Mouse (Mus musculus) neural tube, embryonic 13.5 days (tissue): ENCODE results near the gene Ugt2a3. TPM values are rescaled to one million over a fixed set of nuclear protein-coding genes. Genes with fewer than 3 reads are reported as not detected.
"Not testable (repeated sequence)": the region's sequence is repeated elsewhere in the genome, so short reads cannot be mapped to it uniquely, and the experiment has no call there.

Source experiments
- ATAC-seq: fragments of 200-750 bp; cut with Nextera tagmentation; 2 replicates; pipeline ENCODE4 v1.8.0; 2017; ENCODE audit warnings: low read depth, mild to moderate bottlenecking, moderate TSS enrichment, moderate library complexity
- H3K27ac ChIP-seq: fragments of 300-500 bp; sonication (generic); replicated peaks from 2 replicates; pipeline ENCODE4 v1.5.1; 2015; ENCODE audit warnings: moderate library complexity, mild to moderate bottlenecking, inconsistent platforms
- H3K27me3 ChIP-seq: fragments of 300-500 bp; sonication (generic); 2 replicates; pipeline ENCODE4 v1.6.1; 2015; ENCODE audit warnings: mild to moderate bottlenecking, inconsistent platforms
- H3K36me3 ChIP-seq: fragments of 300-500 bp; sonication (generic); 2 replicates; pipeline ENCODE4 v1.6.1; 2015; ENCODE audit warnings: mild to moderate bottlenecking, inconsistent platforms
- H3K4me1 ChIP-seq: fragments of 300-500 bp; sonication (generic); replicated peaks from 2 replicates; pipeline ENCODE4 v1.6.1; 2015; ENCODE audit warnings: inconsistent platforms
- H3K4me2 ChIP-seq: fragments of 300-500 bp; sonication (generic); 2 replicates; pipeline ENCODE4 v1.6.1; 2015; ENCODE audit warnings: inconsistent platforms, mild to moderate bottlenecking, moderate library complexity
- H3K4me3 ChIP-seq: fragments of 300-500 bp; sonication (generic); 2 replicates; pipeline ENCODE4 v1.5.1; 2015; ENCODE audit warnings: mild to moderate bottlenecking, inconsistent platforms
- H3K9ac ChIP-seq: fragments of 300-500 bp; sonication (generic); 2 replicates; pipeline ENCODE4 v1.6.1; 2015; ENCODE audit warnings: moderate library complexity, mild to moderate bottlenecking, inconsistent platforms
- H3K9me3 ChIP-seq: fragments of 300-500 bp; sonication (generic); 2 replicates; pipeline ENCODE4 v1.6.1; 2016; ENCODE audit warnings: inconsistent platforms
- WGBS: fragments of 180-500 bp; shearing (Covaris S2); methylation state at CpG from one replicate; pipeline ENCODE4 v1.1.7; 2015; 5-methylcytosine and 5-hydroxymethylcytosine counted together
- polyA plus RNA-seq: library from polyadenylated mRNA; unstranded; fragments of >200 nt; fragmentation: Nextera tagmentation; extraction: Ambion mirVana; gene quantifications from 2 replicates; pipeline ENCODE4 v1.2.1, GENCODE M21; 2015

Gene Ugt2a3
- polyA plus RNA-seq: not detected in 2 replicates

GRCm38 (mm10) chr5:87336961-87337697 lies at the start of gene Ugt2a3:
TSS of gene Ugt2a3 (minus strand) at chr5:87337195.
- no peaks in the 10 kb centered on the region for H3K9me3 ChIP-seq
- H3K4me1 ChIP-seq: no peaks in the 10 kb centered on the region
- no peak for ATAC-seq
- H3K4me3 ChIP-seq: no peak within 1 kb of the TSS
- H3K4me2 ChIP-seq: no peak within 1 kb of the TSS
- no peak within 1 kb of the TSS for H3K9ac ChIP-seq
- 81% methylated on average over 11 of the region's 11 CpGs for WGBS
- no peak within 1 kb of the TSS for H3K27ac ChIP-seq
- no peaks in the 10 kb centered on the region for H3K27me3 ChIP-seq
- no peaks in the 10 kb centered on the region for H3K36me3 ChIP-seq

- H3K9me3 ChIP-seq: no peaks in the 10 kb centered on the region
- H3K36me3 ChIP-seq: no peaks in the 10 kb centered on the region
- H3K27me3 ChIP-seq: no peaks in the 10 kb centered on the region
- ATAC-seq: no peak
- no peak overlapping the region for H3K4me2 ChIP-seq
- no peak overlapping the region for H3K9ac ChIP-seq
- no peaks in the 10 kb centered on the region for H3K4me1 ChIP-seq
- WGBS: 76% methylated on average over 2 of the region's 2 CpGs
- no peak overlapping the region for H3K27ac ChIP-seq
- no peak overlapping the region for H3K4me3 ChIP-seq
Measured at GRCm38 (mm10) chr5:87380234-87380633, 43.2 kb upstream of the Ugt2a3 start.

GRCm38 (mm10) chr5:87379825-87380224 lies 42.8 kb upstream of the Ugt2a3 start:
- Histone ChIP-seq H3K9me3 (no peaks in the 10 kb centered on the region), H3K36me3 (no peaks in the 10 kb centered on the region), H3K9ac (no peak overlapping the region), H3K27ac (no peak overlapping the region), H3K27me3 (no peaks in the 10 kb centered on the region), H3K4me1 (no peaks in the 10 kb centered on the region), H3K4me3 (no peak overlapping the region), H3K4me2 (no peak overlapping the region)
- no peak for ATAC-seq

- Histone ChIP-seq H3K36me3 (no peaks in the 10 kb centered on the region), H3K4me2 (no peak overlapping the region), H3K9me3 (no peaks in the 10 kb centered on the region), H3K4me3 (no peak overlapping the region), H3K4me1 (no peaks in the 10 kb centered on the region), H3K27ac (no peak overlapping the region), H3K9ac (no peak overlapping the region), H3K27me3 (no peaks in the 10 kb centered on the region)
- no peak for ATAC-seq
- 90% methylated on average over 3 of the region's 3 CpGs for WGBS
Measured at GRCm38 (mm10) chr5:87375874-87376383, 38.9 kb upstream of the Ugt2a3 start.

- no peaks in the 10 kb centered on the region for H3K9me3 ChIP-seq
- no peaks in the 10 kb centered on the region for H3K27me3 ChIP-seq
- H3K4me3 ChIP-seq: no peak overlapping the region
- no peak for ATAC-seq
- no peak overlapping the region for H3K27ac ChIP-seq
- H3K36me3 ChIP-seq: no peaks in the 10 kb centered on the region
- H3K4me2 ChIP-seq: no peak overlapping the region
- no peaks in the 10 kb centered on the region for H3K4me1 ChIP-seq
- no peak overlapping the region for H3K9ac ChIP-seq
- WGBS: 86% methylated on average over 1 of the region's 1 CpGs
Measured at GRCm38 (mm10) chr5:87373502-87373863, 36.5 kb upstream of the Ugt2a3 start.

GRCm38 (mm10) chr5:87372788-87373501 lies 36.0 kb upstream of the Ugt2a3 start:
- H3K4me3 ChIP-seq, ATAC-seq, H3K4me2 ChIP-seq, H3K36me3 ChIP-seq, H3K27me3 ChIP-seq, H3K27ac ChIP-seq, H3K9ac ChIP-seq, H3K4me1 ChIP-seq, H3K9me3 ChIP-seq: not testable (repeated sequence)
- 70% methylated on average over 4 of the region's 4 CpGs for WGBS

GRCm38 (mm10) chr5:87350350-87350749 lies 13.4 kb upstream of the Ugt2a3 start:
- no peak overlapping the region for H3K27ac ChIP-seq
- 17% methylated on average over 1 of the region's 1 CpGs for WGBS
- ATAC-seq: no peak
- H3K4me1 ChIP-seq: no peaks in the 10 kb centered on the region
- H3K36me3 ChIP-seq: no peaks in the 10 kb centered on the region
- H3K4me2 ChIP-seq: no peak overlapping the region
- no peak overlapping the region for H3K4me3 ChIP-seq
- no peak overlapping the region for H3K9ac ChIP-seq
- H3K27me3 ChIP-seq: no peaks in the 10 kb centered on the region
- no peaks in the 10 kb centered on the region for H3K9me3 ChIP-seq

GRCm38 (mm10) chr5:87349150-87349549 lies 12.2 kb upstream of the Ugt2a3 start:
- not testable (repeated sequence) for H3K27ac ChIP-seq, H3K9me3 ChIP-seq, H3K4me2 ChIP-seq, H3K27me3 ChIP-seq, ATAC-seq, H3K4me3 ChIP-seq, H3K9ac ChIP-seq, H3K36me3 ChIP-seq, H3K4me1 ChIP-seq
- WGBS: 91% methylated on average over 1 of the region's 1 CpGs

- not testable (repeated sequence) for H3K4me3 ChIP-seq, H3K4me1 ChIP-seq, H3K4me2 ChIP-seq, H3K9me3 ChIP-seq, H3K9ac ChIP-seq, H3K36me3 ChIP-seq, H3K27ac ChIP-seq, H3K27me3 ChIP-seq, ATAC-seq
- WGBS: 81% methylated on average over 2 of the region's 2 CpGs
Measured at GRCm38 (mm10) chr5:87347479-87348078, 10.6 kb upstream of the Ugt2a3 start.

GRCm38 (mm10) chr5:87340461-87340860 lies 3.5 kb upstream of the Ugt2a3 start:
- Histone ChIP-seq H3K27me3 (no peaks in the 10 kb centered on the region), H3K36me3 (no peaks in the 10 kb centered on the region), H3K27ac (no peak overlapping the region), H3K9ac (no peak overlapping the region), H3K4me3 (no peak overlapping the region), H3K4me1 (no peaks in the 10 kb centered on the region), H3K4me2 (no peak overlapping the region), H3K9me3 (no peaks in the 10 kb centered on the region)
- 92% methylated on average over 5 of the region's 5 CpGs for WGBS
- ATAC-seq: no peak

- Histone ChIP-seq H3K4me1 (no peaks in the 10 kb centered on the region), H3K9ac (no peak overlapping the region), H3K9me3 (no peaks in the 10 kb centered on the region), H3K4me3 (no peak overlapping the region), H3K4me2 (no peak overlapping the region), H3K36me3 (no peaks in the 10 kb centered on the region), H3K27ac (no peak overlapping the region), H3K27me3 (no peaks in the 10 kb centered on the region)
- 82% methylated on average over 1 of the region's 1 CpGs for WGBS
- ATAC-seq: no peak
Measured at GRCm38 (mm10) chr5:87335199-87335598, 1.8 kb downstream of the Ugt2a3 start.

- Histone ChIP-seq H3K9me3 (no peaks in the 10 kb centered on the region), H3K4me1 (no peaks in the 10 kb centered on the region), H3K27me3 (no peaks in the 10 kb centered on the region), H3K4me3 (no peak overlapping the region), H3K36me3 (no peaks in the 10 kb centered on the region), H3K4me2 (no peak overlapping the region), H3K9ac (no peak overlapping the region), H3K27ac (no peak overlapping the region)
- 63% methylated on average over 3 of the region's 3 CpGs for WGBS
- no peak for ATAC-seq
Measured at GRCm38 (mm10) chr5:87333584-87333983, 3.4 kb downstream of the Ugt2a3 start.
